Mouse (Mus musculus) spleen, embryonic (tissue): Measurements from ENCODE around the gene Tmem9.

ENCODE experiments used
- CTCF ChIA-PET: fragments of 350-600 bp; sonication (Branson Sonifier 250); formaldehyde crosslinking; loops from one replicate; lab custom pipeline; 2022; lab: Charles Lee

Gene Tmem9

DNA sequence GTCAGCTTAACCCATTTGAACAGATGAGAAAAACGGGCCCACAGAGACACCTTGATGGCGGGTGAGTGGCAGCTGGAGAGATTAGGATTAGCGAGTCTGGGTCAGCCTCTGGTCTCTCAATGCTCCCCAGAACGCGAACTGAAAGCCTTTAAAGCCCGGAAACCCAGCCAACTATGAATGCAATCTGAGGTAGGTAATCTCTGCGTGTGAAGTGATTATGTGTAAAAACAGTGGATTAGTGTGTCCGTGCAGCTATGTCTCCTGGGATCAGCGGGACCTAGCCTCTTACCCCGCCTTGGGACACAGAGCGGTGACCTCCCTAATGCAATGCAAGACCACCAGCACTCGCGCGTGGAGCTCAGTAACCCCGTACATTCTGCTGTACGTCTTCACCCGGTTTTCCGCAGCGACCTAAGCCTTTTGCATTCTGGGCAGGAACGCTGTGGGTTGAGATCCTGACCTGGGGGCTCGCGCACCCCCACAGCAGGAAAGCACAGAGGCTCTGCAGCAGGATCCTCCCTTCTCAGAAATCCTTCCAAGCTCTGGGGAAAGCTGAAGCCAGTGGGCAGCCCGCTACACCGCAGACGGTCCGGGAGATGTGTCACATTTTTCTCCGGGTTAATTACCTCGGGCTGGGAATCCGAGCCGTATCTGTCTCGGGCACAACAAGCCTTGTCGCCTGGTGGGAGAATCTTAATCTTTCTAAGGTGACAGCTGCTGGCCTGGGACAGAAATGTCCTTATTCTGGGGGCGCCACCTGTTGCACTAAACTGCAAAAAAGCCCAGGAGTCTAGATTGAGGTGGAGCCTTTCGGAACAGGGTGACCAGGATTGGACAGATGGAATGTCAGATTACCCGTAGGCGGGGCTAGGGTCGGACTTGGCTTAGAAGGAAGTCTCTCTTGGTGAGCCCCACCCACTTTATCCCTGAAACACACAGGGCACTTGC lies at the start of gene Tmem9:
TSS of gene Tmem9 (plus strand) at position 940 of the 948 bp plus-strand sequence.
- CTCF ChIA-PET, result no interaction called here

DNA sequence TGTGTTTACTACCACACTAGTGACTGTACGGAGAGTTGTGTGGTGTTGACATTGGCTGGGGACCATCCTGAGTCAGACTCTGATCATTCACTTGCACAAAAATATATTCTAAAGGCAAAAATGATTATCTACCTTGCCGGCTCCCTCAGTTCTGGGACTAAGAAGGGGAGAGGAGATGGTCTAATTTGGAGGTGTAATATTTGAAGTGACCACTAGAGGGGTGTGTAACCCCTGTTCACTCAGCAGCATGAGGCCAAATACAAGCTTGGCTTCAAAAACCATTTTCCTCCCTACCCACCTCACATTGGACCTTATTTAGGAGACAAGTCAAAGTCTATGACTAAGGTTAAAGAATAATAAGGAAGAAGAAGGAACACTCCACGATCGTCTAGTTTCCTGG lies 49.5 kb upstream of the Tmem9 start:
- CTCF ChIA-PET, result no interaction called here

DNA sequence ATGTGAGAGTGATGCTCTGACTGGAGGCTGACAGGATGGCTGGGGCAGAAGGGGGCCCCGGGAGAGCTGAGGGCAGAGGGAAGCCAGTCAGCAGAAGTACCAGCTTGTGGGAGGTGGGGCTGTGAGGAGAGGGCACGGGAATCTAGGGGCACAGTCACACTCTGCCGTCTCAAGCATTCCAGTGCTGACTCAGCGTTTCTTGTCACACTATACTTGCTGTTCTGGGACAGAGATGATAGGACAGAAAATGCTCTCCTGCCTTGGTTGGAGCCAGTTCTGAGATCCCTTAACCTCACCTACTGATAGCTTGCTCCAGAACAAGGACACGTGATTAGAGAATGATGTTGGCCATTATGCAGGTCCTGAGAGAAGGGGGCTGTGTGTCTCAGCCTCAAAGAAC lies 44.8 kb upstream of the Tmem9 start:
- CTCF ChIA-PET, result no interaction called here

- CTCF ChIA-PET, result no interaction called here
These were observed 43.4 kb upstream of the Tmem9 start for GRCm38 (mm10) chr1:135964561-135964960.

DNA sequence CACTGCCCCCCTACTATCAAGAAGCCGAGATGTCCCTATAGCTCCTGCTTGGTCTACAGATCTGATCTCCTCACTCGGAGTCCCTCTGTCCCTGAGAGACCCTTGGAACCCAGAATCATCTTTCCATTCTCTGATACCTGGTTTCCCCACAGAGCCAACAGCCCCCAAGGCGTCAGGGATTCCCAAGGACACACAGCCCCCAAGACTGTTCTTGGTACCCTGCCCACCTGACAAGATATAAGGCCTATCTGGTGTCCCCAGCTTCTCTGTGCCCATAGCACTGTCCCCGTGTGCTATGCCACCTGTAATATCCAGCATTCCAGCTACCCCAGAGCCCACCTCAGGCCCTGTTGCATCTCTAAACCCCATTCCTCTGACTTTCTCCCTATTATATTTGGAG lies 40.2 kb upstream of the Tmem9 start:
- CTCF ChIA-PET, result no interaction called here

DNA sequence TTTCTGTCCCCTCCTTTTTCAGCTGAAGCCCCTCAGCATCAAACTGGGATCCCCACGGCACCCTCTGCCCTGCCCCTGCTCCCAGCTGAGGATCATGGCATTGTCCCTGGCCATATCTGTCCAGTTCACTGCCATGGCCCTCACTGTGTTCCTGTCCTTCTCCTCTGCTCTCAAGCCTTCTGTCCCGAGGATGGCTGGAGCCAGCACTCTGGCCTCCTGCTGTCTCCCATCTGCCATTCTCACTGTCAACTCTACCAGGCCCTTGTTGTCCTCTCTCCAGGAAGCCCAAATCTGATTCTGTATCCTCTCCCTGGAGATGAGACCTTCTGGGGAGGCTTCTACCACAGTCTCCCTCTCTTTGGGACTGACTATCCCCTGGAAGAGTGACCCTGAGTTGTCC lies 37.5 kb upstream of the Tmem9 start:
- CTCF ChIA-PET, result no interaction called here

- CTCF ChIA-PET, result no interaction called here
These were observed 35.4 kb upstream of the Tmem9 start for GRCm38 (mm10) chr1:135972576-135972975.

DNA sequence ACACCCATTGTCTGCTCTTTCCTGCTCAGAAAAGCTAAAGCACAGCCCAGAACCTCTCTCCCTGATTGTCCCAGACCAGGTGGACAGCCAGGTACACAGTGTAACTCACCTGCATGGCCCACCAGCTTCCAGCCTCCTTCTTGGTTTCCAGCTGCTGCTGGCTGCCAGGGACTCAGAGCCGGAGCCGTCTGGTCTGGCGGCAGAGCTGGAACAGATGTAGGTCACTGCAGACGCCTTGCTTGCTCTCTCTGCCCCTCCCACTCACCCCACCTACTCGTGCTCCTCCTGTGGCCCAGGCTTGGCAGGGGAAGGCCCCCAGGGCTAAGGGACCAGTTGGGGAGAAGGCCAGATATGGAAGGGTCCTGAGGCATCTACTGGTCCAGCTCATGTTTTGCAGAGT lies 23.8 kb upstream of the Tmem9 start:
- CTCF ChIA-PET, result no interaction called here

- CTCF ChIA-PET, result no interaction called here
These were observed 18.1 kb upstream of the Tmem9 start for GRCm38 (mm10) chr1:135989876-135990275.

DNA sequence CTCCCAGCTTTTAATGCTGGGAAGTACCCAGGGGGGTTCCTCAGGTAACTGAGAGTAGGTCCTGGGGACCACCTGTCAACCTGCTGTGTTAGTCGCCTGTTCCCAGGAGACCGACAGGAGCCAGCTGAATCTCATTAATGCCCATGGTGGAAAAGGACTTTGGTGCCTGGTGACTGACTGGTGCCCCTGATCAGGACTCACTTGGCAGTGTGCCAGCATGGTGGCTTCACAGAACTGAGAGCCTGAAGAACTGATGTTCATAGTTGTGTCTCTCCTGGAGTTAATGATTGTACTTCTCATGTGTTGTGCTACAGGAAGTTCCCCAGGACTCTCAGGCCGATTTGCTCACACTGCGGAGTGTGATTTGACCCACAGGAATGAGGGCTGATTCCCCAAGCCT lies 14.5 kb upstream of the Tmem9 start:
- CTCF ChIA-PET, result no interaction called here

DNA sequence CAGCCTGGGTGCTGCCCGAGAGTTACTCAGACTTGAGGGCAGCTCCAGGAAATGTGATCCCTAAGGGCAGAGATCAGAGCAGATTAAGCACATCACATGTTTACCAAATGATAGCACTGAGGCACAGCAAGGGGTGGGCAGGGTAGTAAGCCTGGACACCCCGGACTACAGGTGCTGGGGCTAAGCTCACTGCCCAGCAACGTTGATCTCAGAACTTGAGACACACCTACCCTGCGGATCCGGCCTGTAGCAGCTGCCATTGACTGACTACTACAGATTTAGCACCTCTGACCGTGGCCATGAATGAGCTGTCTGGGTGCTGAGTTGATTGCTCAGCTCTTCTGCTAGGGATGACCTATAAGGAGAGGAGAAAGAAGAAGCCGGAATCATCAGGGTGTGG lies 10.4 kb upstream of the Tmem9 start:
- CTCF ChIA-PET, result no interaction called here

- CTCF ChIA-PET, result interaction anchor here (0.5 to 0.6 kb wide), 2 partner anchors 232 to 1489 kb away, joined by 3 to 4 read pairs; no protein-coding TSS in a partner anchor
These were observed 8.1 kb upstream of the Tmem9 start for GRCm38 (mm10) chr1:135999720-136000287.

DNA sequence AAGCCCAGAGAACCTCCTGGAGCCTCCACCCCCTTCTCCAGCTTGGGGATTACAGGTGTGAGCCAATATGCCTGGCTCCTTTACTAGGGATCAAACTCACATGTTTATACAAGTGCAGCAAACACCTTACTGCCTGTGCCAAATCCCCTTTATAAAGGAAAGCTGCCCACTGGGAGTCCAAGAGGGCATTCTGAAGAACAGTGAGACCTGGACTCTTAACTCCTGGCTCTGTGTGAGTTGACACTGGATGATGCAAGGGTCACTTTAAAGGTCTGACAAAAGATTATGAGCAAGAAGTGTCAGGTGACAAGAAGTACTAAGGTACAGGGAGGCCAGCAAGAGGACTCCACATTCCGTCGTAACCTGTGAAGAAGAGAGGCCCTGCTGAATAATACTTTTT lies 6.5 kb upstream of the Tmem9 start:
- CTCF ChIA-PET, result no interaction called here

DNA sequence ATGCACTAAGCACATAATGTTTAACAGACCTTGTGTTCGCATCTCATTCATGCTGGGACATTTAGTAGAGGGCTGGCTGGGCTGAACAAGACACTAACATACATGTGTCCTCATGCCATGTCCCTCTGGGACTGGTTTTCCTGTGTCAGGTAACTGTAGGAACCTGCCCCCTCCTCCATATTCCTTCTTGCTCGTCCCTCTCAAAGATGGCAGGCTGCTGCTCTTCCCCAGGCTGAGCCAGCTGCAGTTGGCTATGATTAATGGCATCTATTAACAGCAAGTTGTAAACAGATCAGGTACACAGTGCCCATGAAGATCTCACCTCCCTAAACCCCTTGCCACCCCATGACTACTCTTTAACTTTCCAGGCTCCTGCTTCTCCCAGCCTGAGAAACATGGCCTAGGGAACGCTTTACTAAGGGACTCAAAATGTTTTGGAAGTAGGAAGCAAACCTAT lies 1.6 kb upstream of the Tmem9 start, which contains the start of gene Igfn1:
TSS of gene Igfn1 (minus strand) at position 51 of the 457 bp plus-strand sequence.
- CTCF ChIA-PET, result no interaction called here

- CTCF ChIA-PET, result no interaction called here
These were observed 196 bp downstream of the Tmem9 start for GRCm38 (mm10) chr1:136008159-136008533.

DNA sequence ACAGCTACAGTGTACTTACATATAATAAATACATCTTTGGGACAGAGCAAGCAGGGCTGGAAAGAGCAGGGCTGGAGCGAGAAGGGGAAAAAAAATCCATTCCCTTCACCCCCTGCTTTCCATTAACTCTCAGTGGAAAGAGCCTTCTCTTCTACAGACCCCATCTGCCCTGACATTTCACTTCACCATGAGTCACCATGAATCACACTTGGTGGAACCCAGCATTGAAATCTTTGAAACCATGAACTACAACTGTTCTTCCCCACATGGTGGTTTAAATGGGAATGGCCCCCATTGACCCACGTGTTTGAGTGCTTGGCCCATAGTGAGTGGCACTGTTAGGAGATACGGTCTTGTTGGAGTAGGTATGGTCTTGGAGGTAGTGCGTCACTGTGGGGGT lies 2.3 kb downstream of the Tmem9 start:
- CTCF ChIA-PET, result no interaction called here

DNA sequence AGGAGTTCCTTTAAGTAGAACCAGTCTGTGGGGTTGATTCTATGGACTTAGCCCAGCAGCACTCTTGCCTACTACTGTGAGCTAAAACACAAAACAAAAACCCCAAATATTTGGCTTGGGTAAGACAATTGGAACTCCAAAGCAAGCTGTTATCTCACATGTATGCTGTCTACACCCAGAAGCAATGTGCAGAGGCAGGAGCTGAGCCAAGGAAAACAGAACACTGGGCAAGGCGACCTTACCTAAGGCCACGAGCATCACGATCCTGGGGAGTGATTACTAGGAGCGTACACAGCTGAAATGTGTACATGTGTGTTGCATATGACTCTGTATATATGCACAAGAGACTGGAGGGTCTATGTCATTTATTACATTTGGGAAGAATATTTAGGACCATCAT lies 5.6 kb downstream of the Tmem9 start:
- CTCF ChIA-PET, result interaction anchor here (0.6 kb wide), 1 partner anchor 33 kb away, joined by 3 read pairs; no protein-coding TSS in a partner anchor

DNA sequence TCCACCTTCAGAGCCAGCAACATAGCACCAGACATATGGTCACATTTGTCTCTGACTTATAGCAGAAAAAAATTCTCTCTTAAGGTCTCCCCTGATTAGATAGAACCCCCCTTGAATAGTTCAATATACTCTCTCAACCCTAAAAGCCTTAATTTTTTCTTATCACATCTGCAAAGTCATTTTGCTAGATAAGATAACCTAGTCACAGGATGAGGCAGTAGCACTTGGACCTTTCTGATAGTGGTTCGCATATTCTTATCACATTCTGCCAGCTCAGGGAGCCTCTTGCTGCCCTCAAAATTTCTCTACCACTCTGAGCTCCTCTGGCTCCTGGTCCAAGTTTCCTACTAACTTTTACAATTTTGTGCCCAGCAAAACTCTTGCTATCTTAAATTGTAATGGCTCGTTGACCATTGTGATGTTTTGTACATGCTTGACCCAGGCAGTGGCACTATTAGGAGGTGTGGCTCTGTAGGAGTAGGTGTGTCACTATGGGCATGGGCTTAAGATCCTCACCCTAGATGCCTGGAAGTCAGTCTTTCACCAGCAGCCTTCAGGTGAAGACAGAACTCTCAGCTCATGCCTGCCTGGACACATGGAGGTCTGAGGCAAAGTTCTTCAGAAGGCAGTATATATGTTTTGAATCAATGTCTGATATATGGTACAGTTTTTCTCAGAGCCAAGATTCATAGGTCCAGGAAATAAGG lies 7.0 kb downstream of the Tmem9 start:
- CTCF ChIA-PET, result no interaction called here

GRCm38 (mm10) chr1:136017307-136017706 lies 9.4 kb downstream of the Tmem9 start:
- CTCF ChIA-PET, result no interaction called here

- CTCF ChIA-PET, result no interaction called here
These were observed 10.0 kb downstream of the Tmem9 start for GRCm38 (mm10) chr1:136017907-136018313.

GRCm38 (mm10) chr1:136018390-136019189 lies 10.6 kb downstream of the Tmem9 start:
- CTCF ChIA-PET, result no interaction called here
